In genomic region chr3:55542310-55542709, GRCm38 (mm10) we compare ENCODE assay signal across 9 mouse cellular contexts.
A peak's percentile ranks its signal among the peaks of the same experiment; 100 is the strongest.
DNase-seq lines count a peak whose midpoint lies in the region; ATAC-seq and TF ChIP-seq lines count a peak whose summit lies in the region.
"Had no signal": no experiment of that assay in that cellular context is flagged by ENCODE, and none has a peak within 500 bp of the region (broad histone marks: within the 10 kb centered on the region; RNA-seq: fewer than 3 reads in every experiment).

No protein-coding gene starts in this region.

- no peak for TF ChIP-seq CTCF in liver, postnatal 0 days (IDR thresholded peaks at IDR 0.05; ENCODE audit: low read depth)

- no peak overlapping the region for H3K27ac ChIP-seq in liver, postnatal 0 days (ENCODE audit: low read depth)
- H3K27ac ChIP-seq in heart, embryonic 12.5 days (ENCODE audit: poor library complexity, severe bottlenecking), result no peak overlapping the region
- H3K27ac ChIP-seq in midbrain, embryonic 12.5 days (replicated peaks), result peak overlapping the region; percentile 42; the same call in 1 of the 2 replicates

- no peak overlapping the region for H3K4me3 ChIP-seq in liver, postnatal 0 days (ENCODE audit: low read depth, low read length)
- H3K4me3 ChIP-seq in heart, embryonic 12.5 days, result no peak overlapping the region
- no peak overlapping the region for H3K4me3 ChIP-seq in midbrain, embryonic 12.5 days

- DNase-seq in liver, result peak; percentile 31
- no peak for DNase-seq in liver, postnatal 0 days
- DNase-seq in embryo, embryonic 10 days (ENCODE audit: low spot score), result peak; percentile 77
- peak; percentile 29 to 56 for DNase-seq in kidney, postnatal 36 days
- DNase-seq in telencephalon, adult 2 months (ENCODE audit: low read depth, low spot score), result peak; percentile 82
- no peak for DNase-seq in thymus, adult 18-20 months

- no peaks in the 10 kb centered on the region for H3K9me3 ChIP-seq in liver, postnatal 0 days (ENCODE audit: low read length)
- H3K9me3 ChIP-seq in heart, embryonic 12.5 days (replicated peaks), result no peaks in the 10 kb centered on the region
- H3K9me3 ChIP-seq in midbrain, embryonic 12.5 days, result no peaks in the 10 kb centered on the region

- H3K9ac ChIP-seq in liver, postnatal 0 days (replicated peaks), result no peak overlapping the region
- H3K9ac ChIP-seq in heart, embryonic 12.5 days, result no peak overlapping the region
- 0 out of 2 replicates have a peak overlapping the region, but pooled peaks have one; percentile 17 for H3K9ac ChIP-seq in midbrain, embryonic 12.5 days (replicated peaks)

- no peaks in the 10 kb centered on the region for H3K4me1 ChIP-seq in liver, postnatal 0 days (ENCODE audit: insufficient read depth)
- peaks cover 26% of the 10 kb centered on the region for H3K4me1 ChIP-seq in heart, embryonic 12.5 days (replicated peaks)
- peaks cover 26% of the 10 kb centered on the region for H3K4me1 ChIP-seq in midbrain, embryonic 12.5 days

- no peak overlapping the region for H3K4me2 ChIP-seq in liver, postnatal 0 days (ENCODE audit: low read depth, low read length)
- peak overlapping the region; percentile 36 for H3K4me2 ChIP-seq in heart, embryonic 12.5 days
- H3K4me2 ChIP-seq in midbrain, embryonic 12.5 days (replicated peaks), result peak overlapping the region; percentile 33

- H3K27me3 ChIP-seq in liver, postnatal 0 days (ENCODE audit: insufficient read depth, low read length), result no peaks in the 10 kb centered on the region
- no peaks in the 10 kb centered on the region for H3K27me3 ChIP-seq in heart, embryonic 12.5 days (replicated peaks)
- peaks cover 9% of the 10 kb centered on the region; the same call in 1 of the 2 replicates for H3K27me3 ChIP-seq in midbrain, embryonic 12.5 days
- H3K27me3 ChIP-seq: Patski had no signal

- 43% methylated on average over 8 of the region's 8 CpGs for WGBS in liver, postnatal 0 days (ENCODE audit: insufficient replicate concordance)
- WGBS in heart, embryonic 12.5 days, result 18% methylated on average over 8 of the region's 8 CpGs
- 1% methylated on average over 8 of the region's 8 CpGs for WGBS in midbrain, embryonic 12.5 days

- no peak for ATAC-seq in liver, postnatal 0 days
- no peak for ATAC-seq in heart, embryonic 12.5 days (ENCODE audit: insufficient number of reproducible peaks, low FRiP score)
- ATAC-seq in midbrain, embryonic 12.5 days (ENCODE audit: low FRiP score, low read depth), result peak; percentile 62; the same call in 1 of the 2 replicates
- ATAC-seq: Patski had no signal

- no peak for TF ChIP-seq EP300 in liver, postnatal 0 days (IDR thresholded peaks at IDR 0.05; ENCODE audit: low read depth)

- no peaks in the 10 kb centered on the region for H3K36me3 ChIP-seq in liver, postnatal 0 days (replicated peaks; ENCODE audit: insufficient read depth, low read length)
- H3K36me3 ChIP-seq in heart, embryonic 12.5 days, result no peaks in the 10 kb centered on the region
- no peaks in the 10 kb centered on the region for H3K36me3 ChIP-seq in midbrain, embryonic 12.5 days

Comparison
In these comparisons a context has a peak if more than half of its experiments do, and no peak if none do; other contexts are left out.
1. DNase-seq: peak in liver (single experiment), embryo, embryonic 10 days (single experiment), kidney, postnatal 36 days (2 of 2) and telencephalon, adult 2 months (single experiment); none in liver, postnatal 0 days (single experiment) and thymus, adult 18-20 months (0 of 2).